Comparison of ENCODE assay signal across 10 mouse cellular contexts in the genomic region with DNA sequence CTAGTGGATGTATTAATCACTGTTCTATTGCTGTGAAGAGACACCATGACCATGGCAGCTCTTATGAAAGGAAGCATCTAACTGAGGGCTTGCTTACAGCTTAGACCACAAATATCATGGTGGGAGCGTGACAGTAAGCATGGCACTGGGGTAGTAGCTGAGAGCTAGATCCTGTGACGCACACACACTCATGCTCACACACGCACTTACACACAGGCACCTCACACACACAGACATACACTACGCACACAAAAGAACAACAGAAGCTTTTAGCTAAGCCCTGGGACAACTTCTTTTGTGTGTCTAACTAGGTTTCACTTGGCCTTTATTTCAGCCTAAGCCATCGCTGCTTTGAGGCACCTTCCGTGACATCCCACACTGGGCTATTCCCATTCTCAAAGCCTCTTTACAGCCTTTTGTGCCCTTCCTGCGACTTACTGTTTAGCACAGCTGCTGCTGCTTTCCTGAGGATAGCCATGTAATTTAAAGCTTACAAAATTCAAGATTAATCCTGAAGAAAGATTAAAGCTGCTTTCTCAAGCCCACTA.
"Had no signal": no experiment of that assay in that cellular context is flagged by ENCODE, and none has a peak within 500 bp of the region (broad histone marks: within the 10 kb centered on the region; RNA-seq: fewer than 3 reads in every experiment).

No protein-coding gene starts in this region.

- ATAC-seq: intestine, embryonic 15.5 days; liver, postnatal 0 days had no signal

- H3K4me2 ChIP-seq: intestine, embryonic 15.5 days; kidney, embryonic 15.5 days; limb, embryonic 12.5 days; liver, embryonic 13.5 days had no signal

- H3K27me3 ChIP-seq: intestine, embryonic 15.5 days; kidney, embryonic 15.5 days; limb, embryonic 12.5 days; liver, embryonic 13.5 days had no signal

- H3K9me3 ChIP-seq: intestine, embryonic 15.5 days; kidney, embryonic 15.5 days; limb, embryonic 12.5 days; liver, embryonic 13.5 days had no signal

- DNase-seq: kidney, adult 2 months; kidney, postnatal 14 days; liver; liver, embryonic 13.5 days; liver, postnatal 0 days; thymus, postnatal 4 days had no signal

- H3K4me3 ChIP-seq: intestine, embryonic 15.5 days; kidney, embryonic 15.5 days; limb, embryonic 12.5 days; liver, embryonic 13.5 days had no signal

- H3K4me1 ChIP-seq: liver, embryonic 13.5 days had no signal

- H3K9ac ChIP-seq: intestine, embryonic 15.5 days; kidney, embryonic 15.5 days; limb, embryonic 12.5 days; liver, embryonic 13.5 days; liver, postnatal 0 days had no signal

- H3K27ac ChIP-seq: intestine, embryonic 15.5 days; kidney, embryonic 15.5 days; limb, embryonic 12.5 days; liver, embryonic 13.5 days; stomach, postnatal 0 days had no signal

- H3K36me3 ChIP-seq: intestine, embryonic 15.5 days; kidney, embryonic 15.5 days; limb, embryonic 12.5 days; liver, embryonic 13.5 days had no signal
